Mouse (Mus musculus) limb, embryonic 12.5 days (tissue): ENCODE results near the gene Slc25a30. TPM values are rescaled to one million over a fixed set of nuclear protein-coding genes. Genes with fewer than 3 reads are reported as not detected.

ENCODE experiments used
- ATAC-seq: fragments of 200-750 bp; cut with Nextera tagmentation; 2 replicates; pipeline ENCODE4 v1.8.0; 2017; ENCODE audit warnings: low read depth, moderate TSS enrichment; ENCODE audit not compliant: insufficient number of reproducible peaks, insufficient read depth, low FRiP score, low TSS enrichment
- H3K27ac ChIP-seq: fragments of 300-500 bp; sonication (generic); 2 replicates; pipeline ENCODE4 v1.5.1; 2016; ENCODE audit warnings: mild to moderate bottlenecking, moderate library complexity
- H3K27me3 ChIP-seq: fragments of 300-500 bp; sonication (generic); 2 replicates; pipeline ENCODE4 v1.6.1; 2016; ENCODE audit warnings: mild to moderate bottlenecking, moderate library complexity
- H3K36me3 ChIP-seq: fragments of 300-500 bp; sonication (generic); 2 replicates; pipeline ENCODE4 v1.6.1; 2016; ENCODE audit warnings: mild to moderate bottlenecking, moderate library complexity
- H3K4me1 ChIP-seq: fragments of 300-500 bp; sonication (generic); replicated peaks from 2 replicates; pipeline ENCODE4 v1.6.1; 2016
- H3K4me2 ChIP-seq: fragments of 300-500 bp; sonication (generic); 2 replicates; pipeline ENCODE4 v1.6.1; 2016; ENCODE audit warnings: mild to moderate bottlenecking, moderate library complexity
- H3K4me3 ChIP-seq: fragments of 300-500 bp; sonication (generic); replicated peaks from 2 replicates; pipeline ENCODE4 v1.5.1; 2016; ENCODE audit warnings: mild to moderate bottlenecking
- H3K9ac ChIP-seq: fragments of 300-500 bp; sonication (generic); replicated peaks from 2 replicates; pipeline ENCODE4 v1.6.1; 2016; ENCODE audit warnings: mild to moderate bottlenecking, moderate library complexity
- H3K9me3 ChIP-seq: fragments of 300-500 bp; sonication (generic); 2 replicates; pipeline ENCODE4 v1.6.1; 2016; ENCODE audit warnings: mild to moderate bottlenecking, moderate library complexity
- WGBS: fragments of 180-500 bp; shearing (Covaris S2); methylation state at CpG from one replicate; pipeline ENCODE4 v1.1.7; 2016; 5-methylcytosine and 5-hydroxymethylcytosine counted together
- polyA plus RNA-seq: library from polyadenylated mRNA; unstranded; fragments of >200 nt; fragmentation: Nextera tagmentation; extraction: Ambion mirVana; gene quantifications from 2 replicates; pipeline ENCODE4 v1.2.1, GENCODE M21; 2016

The Slc25a30 gene
- polyA plus RNA-seq, 1 experiment from 2014 or later, result 4.7 TPM

DNA sequence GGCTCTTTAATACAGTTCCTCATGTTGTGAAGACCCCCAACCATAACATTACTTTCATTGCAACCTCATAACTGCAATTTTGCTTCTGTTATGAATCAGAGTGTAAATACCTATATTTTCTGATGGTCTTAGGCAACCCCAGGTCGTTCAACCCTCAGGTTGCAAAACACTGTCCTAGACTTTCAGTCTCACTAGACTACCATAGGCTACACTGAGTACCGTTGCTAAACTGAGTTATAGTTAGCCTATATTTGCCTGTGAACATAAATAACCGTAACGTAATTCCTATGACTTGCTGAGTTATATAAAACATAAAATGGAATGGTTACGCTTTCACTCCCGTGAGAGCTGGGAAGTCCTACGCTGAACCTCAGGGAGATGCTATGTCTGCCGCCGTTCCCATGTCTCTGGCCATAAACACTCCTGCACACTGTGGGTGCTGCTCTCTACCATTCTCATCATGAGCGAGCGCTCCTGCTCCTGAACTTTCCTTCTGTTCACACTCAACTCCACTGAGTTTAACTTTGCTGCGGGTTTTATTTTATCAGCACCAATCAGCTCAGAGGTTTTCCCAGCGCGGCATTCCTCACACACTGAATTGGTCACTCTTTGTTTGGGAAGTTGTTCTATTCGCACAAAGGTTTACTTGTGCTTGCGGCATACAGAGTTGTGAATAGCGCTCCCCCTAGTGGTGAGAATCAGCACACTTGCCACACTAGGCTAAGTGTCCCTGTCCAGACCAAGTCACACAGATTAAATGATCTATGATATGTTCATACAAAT, 19.2 kb downstream of the Slc25a30 start:
- peak; percentile 83 for ATAC-seq
- Histone ChIP-seq H3K36me3 (peaks cover 23% of the 10 kb centered on the region), H3K4me2 (peak overlapping the region; percentile 38), H3K9me3 (no peaks in the 10 kb centered on the region), H3K4me1 (no peaks in the 10 kb centered on the region), H3K27me3 (no peaks in the 10 kb centered on the region), H3K27ac (peak overlapping the region; percentile 85), H3K9ac (peak overlapping the region; percentile 34; the same call in 1 of the 2 replicates), H3K4me3 (0 out of 2 replicates have a peak overlapping the region, but pooled peaks have one; percentile 9)
- 59% methylated on average over 17 of the region's 17 CpGs for WGBS

DNA sequence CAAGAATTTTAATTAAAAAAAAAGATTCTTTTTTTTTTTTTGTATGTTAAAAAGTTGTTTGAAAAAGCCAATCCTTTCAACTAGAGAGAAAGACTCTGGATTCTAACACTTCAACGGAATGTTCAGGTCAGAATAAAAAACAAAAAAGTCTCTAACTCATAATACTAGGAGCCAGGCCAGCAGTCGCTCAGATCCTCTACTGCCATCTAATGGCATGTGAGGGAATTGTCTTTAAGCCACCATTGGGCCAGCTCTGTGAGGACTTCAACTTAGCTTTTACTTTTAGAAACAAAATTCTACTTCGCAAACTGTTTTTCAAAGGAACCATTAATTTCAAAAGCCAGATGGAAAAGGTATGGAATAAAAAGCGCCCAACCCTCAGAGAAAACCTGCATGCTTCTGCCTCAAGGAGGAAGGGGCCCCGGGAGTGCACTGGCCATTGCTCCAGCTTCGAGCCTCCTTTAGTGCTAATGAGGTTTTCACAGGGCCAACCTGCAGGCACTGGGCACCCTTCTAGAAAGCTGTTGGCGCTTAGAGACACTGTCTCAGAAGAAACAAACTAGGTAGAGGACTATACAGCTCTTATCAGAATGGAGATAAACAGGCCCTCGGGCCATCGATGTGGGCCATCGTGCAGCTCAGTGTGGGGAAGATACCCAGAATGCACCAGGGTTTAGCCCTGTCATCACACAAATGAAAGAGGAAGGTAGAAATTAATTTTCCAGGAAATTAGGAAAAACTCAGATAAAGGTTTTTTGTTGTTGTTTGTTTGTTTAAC, 25.6 kb downstream of the Slc25a30 start:
- ATAC-seq, result no peak

GRCm38 (mm10) chr14:75758401-75758800, 28.4 kb downstream of the Slc25a30 start:
- no peak overlapping the region for H3K27ac ChIP-seq
- 74% methylated on average over 7 of the region's 7 CpGs for WGBS
- ATAC-seq, result no peak

More for the DNA sequence above, 25.6 kb downstream of the Slc25a30 start:
- no peaks in the 10 kb centered on the region for H3K9me3 ChIP-seq
- no peak overlapping the region for H3K9ac ChIP-seq
- H3K36me3 ChIP-seq, result peaks cover 4% of the 10 kb centered on the region; the same call in 1 of the 2 replicates
- H3K27ac ChIP-seq, result no peak overlapping the region
- no peaks in the 10 kb centered on the region for H3K4me1 ChIP-seq
- WGBS, result 64% methylated on average over 10 of the region's 10 CpGs
- peaks cover 3% of the 10 kb centered on the region; the same call in 1 of the 2 replicates for H3K27me3 ChIP-seq
- no peak overlapping the region for H3K4me3 ChIP-seq
- H3K4me2 ChIP-seq, result no peak overlapping the region

DNA sequence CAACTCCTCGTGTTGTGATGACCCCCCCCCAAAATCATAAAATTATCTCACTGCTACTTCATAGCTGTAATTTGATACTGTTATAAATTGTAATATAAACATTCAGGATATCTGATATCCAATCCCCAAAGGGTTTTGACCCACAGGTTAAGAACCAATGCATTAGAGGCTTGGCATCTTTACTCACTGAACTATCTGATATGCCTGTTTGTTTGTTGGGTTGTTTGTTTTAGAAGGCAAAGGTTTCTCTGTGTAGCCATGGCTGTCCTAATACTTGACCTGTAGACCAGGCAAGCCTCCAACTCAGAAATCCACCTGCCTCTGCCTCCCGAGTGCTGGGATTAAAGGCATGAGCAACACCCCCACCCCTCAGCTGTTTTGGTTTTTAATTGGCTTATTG, 29.0 kb downstream of the Slc25a30 start:
- no peak overlapping the region for H3K9ac ChIP-seq
- H3K4me3 ChIP-seq, result no peak overlapping the region
- ATAC-seq, result no peak
- 85% methylated on average over 2 of the region's 2 CpGs for WGBS
- no peak overlapping the region for H3K27ac ChIP-seq
- H3K9me3 ChIP-seq, result no peaks in the 10 kb centered on the region
- no peak overlapping the region for H3K4me2 ChIP-seq
- H3K36me3 ChIP-seq, result no peaks in the 10 kb centered on the region
- peaks cover 3% of the 10 kb centered on the region; the same call in 1 of the 2 replicates for H3K27me3 ChIP-seq
- peaks cover 7% of the 10 kb centered on the region for H3K4me1 ChIP-seq

More at GRCm38 (mm10) chr14:75758401-75758800, 28.4 kb downstream of the Slc25a30 start:
- H3K4me2 ChIP-seq, result no peak overlapping the region
- H3K36me3 ChIP-seq, result no peaks in the 10 kb centered on the region
- H3K9ac ChIP-seq, result no peak overlapping the region
- H3K4me3 ChIP-seq, result no peak overlapping the region
- H3K4me1 ChIP-seq, result peaks cover 2% of the 10 kb centered on the region
- H3K27me3 ChIP-seq, result peaks cover 3% of the 10 kb centered on the region; the same call in 1 of the 2 replicates
- no peaks in the 10 kb centered on the region for H3K9me3 ChIP-seq

DNA sequence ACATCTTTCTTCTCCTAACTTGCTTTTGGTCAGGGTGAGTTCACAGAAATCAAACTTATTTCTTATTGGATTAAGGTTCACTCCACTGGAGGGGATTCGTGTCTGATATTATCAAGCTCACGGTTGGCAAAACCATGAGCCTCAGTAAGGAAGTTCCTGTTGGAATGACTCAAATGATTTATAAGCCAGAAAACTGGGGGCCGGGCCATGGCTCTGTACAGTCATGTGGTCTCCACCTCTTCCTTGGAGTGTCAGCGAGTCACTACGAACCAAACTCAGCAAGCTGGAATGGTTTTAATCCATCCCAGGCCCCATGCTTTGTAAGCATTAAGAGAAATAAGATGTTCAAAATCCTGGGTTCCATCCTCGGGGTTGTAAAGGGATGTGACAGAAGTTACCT, 29.9 kb downstream of the Slc25a30 start:
- no peaks in the 10 kb centered on the region for H3K9me3 ChIP-seq
- peaks cover 3% of the 10 kb centered on the region; the same call in 1 of the 2 replicates for H3K27me3 ChIP-seq
- H3K4me2 ChIP-seq, result no peak overlapping the region
- peaks cover 14% of the 10 kb centered on the region for H3K4me1 ChIP-seq
- no peak for ATAC-seq
- no peak overlapping the region for H3K27ac ChIP-seq
- 83% methylated on average over 6 of the region's 6 CpGs for WGBS
- H3K36me3 ChIP-seq, result no peaks in the 10 kb centered on the region
- H3K4me3 ChIP-seq, result no peak overlapping the region
- H3K9ac ChIP-seq, result no peak overlapping the region

DNA sequence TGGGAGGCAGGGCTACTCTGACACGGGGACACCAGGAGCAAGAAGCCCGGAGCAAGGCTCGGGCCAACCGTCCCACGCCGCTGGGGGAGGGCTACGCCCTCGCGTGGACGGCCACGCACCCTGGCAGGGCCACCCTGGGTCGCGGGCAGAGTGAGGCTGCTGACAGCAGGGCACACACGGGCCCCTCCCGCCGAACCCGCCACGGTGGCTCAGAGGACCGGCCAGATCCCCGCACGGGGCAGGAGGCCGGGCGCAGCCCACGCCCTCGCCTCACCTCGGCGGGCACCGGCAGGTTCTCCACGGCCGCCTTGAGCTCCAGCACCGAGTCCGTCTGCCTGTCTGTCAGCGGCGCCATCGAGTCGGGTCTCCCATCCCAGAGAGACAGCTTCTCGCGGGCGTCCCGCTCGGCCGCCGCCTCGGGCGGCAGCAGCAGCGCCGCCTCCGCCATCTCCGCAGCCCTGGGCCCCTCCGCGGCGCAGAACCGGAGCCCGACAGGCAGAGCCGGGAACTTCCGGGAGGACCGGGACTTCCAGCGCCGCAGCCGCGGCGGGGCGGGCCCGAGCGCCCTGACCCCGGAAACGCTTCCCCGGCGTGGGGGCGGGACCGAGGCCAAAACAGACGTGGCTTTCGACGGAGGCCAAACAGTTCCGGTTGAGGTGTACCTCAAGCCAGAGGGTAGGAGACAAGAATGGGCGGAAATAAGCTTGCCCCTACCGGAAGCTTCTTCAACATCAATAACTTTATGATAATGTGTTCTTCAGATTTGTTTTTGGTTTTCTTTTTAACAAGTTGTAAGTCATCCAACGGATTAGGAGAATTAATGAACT, 32.6 kb downstream of the Slc25a30 start, which contains the start of gene Cog3:
Cog3 (minus strand) TSS at position 527 of the 827 bp plus-strand sequence.
- peaks cover 14% of the 10 kb centered on the region for H3K4me1 ChIP-seq
- H3K27ac ChIP-seq, result peak within 1 kb of the TSS; percentile 89
- under 1% methylated on average over 78 of the region's 78 CpGs for WGBS
- peak within 1 kb of the TSS; percentile 82 for H3K9ac ChIP-seq
- peak within 1 kb of the TSS; percentile 97 for H3K4me3 ChIP-seq
- 0 out of 2 replicates have a peak, but pooled peaks cover 4% of the 10 kb centered on the region for H3K36me3 ChIP-seq
- peaks cover 3% of the 10 kb centered on the region; the same call in 1 of the 2 replicates for H3K27me3 ChIP-seq
- ATAC-seq, result peak; percentile 96
- peak within 1 kb of the TSS; percentile 85 for H3K4me2 ChIP-seq
- H3K9me3 ChIP-seq, result no peaks in the 10 kb centered on the region

- Histone ChIP-seq H3K9ac (peak overlapping the region; percentile 82), H3K9me3 (no peaks in the 10 kb centered on the region), H3K27me3 (peaks cover 3% of the 10 kb centered on the region; the same call in 1 of the 2 replicates), H3K36me3 (0 out of 2 replicates have a peak, but pooled peaks cover 4% of the 10 kb centered on the region), H3K27ac (no peak overlapping the region), H3K4me1 (peaks cover 14% of the 10 kb centered on the region), H3K4me3 (peak overlapping the region; percentile 97), H3K4me2 (peak overlapping the region; percentile 85)
- WGBS, result 41% methylated on average over 8 of the region's 8 CpGs
- no peak for ATAC-seq
Observed at GRCm38 (mm10) chr14:75753206-75753605, 33.6 kb downstream of the Slc25a30 start.

GRCm38 (mm10) chr14:75751040-75751439, 35.8 kb downstream of the Slc25a30 start:
- H3K36me3 ChIP-seq, result peaks cover 16% of the 10 kb centered on the region
- no peaks in the 10 kb centered on the region for H3K27me3 ChIP-seq
- no peak overlapping the region for H3K4me2 ChIP-seq
- peaks cover 14% of the 10 kb centered on the region for H3K4me1 ChIP-seq
- WGBS, result 92% methylated on average over 4 of the region's 4 CpGs
- no peak for ATAC-seq
- H3K9me3 ChIP-seq, result no peaks in the 10 kb centered on the region
- no peak overlapping the region for H3K4me3 ChIP-seq
- H3K9ac ChIP-seq, result no peak overlapping the region
- no peak overlapping the region for H3K27ac ChIP-seq

- Histone ChIP-seq H3K9me3 (no peaks in the 10 kb centered on the region), H3K4me3 (no peak overlapping the region), H3K4me1 (peaks cover 14% of the 10 kb centered on the region), H3K27me3 (no peaks in the 10 kb centered on the region), H3K4me2 (no peak overlapping the region), H3K27ac (no peak overlapping the region), H3K9ac (no peak overlapping the region), H3K36me3 (peaks cover 32% of the 10 kb centered on the region)
- ATAC-seq, result no peak
- 94% methylated on average over 4 of the region's 4 CpGs for WGBS
Observed at GRCm38 (mm10) chr14:75749123-75749522, 37.7 kb downstream of the Slc25a30 start.

DNA sequence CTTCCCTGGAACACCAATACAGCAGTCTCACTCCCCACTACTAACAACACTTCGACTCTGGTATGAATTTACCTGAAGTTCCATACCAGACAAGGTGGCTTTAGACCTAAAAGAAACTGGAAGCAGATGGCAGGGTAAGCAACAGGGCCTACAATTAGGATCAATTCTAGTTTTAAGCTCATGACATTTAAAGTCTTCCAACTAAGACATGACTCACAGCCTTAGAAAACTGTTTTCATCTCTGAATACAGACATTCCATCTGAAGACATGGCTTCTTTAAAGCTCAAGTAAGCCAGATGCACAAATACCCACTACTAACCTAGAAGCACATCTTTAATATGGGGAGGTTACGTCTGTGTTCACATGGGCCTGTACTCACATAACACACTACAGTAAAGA, 38.9 kb downstream of the Slc25a30 start:
- Histone ChIP-seq H3K36me3 (peaks cover 36% of the 10 kb centered on the region), H3K4me1 (peaks cover 8% of the 10 kb centered on the region), H3K27ac (no peak overlapping the region), H3K9me3 (no peaks in the 10 kb centered on the region), H3K9ac (no peak overlapping the region), H3K27me3 (no peaks in the 10 kb centered on the region), H3K4me3 (no peak overlapping the region), H3K4me2 (no peak overlapping the region)
- WGBS, result 93% methylated on average over 2 of the region's 2 CpGs
- no peak for ATAC-seq
